In genomic region chr13:12029326-12029725, GRCm38 (mm10) we compare ENCODE assay signal across 23 mouse cellular contexts.
"Had no signal": no experiment of that assay in that cellular context is flagged by ENCODE, and none has a peak within 500 bp of the region (broad histone marks: within the 10 kb centered on the region; RNA-seq: fewer than 3 reads in every experiment).

No protein-coding gene starts in this region.

- H3K9ac ChIP-seq: limb, embryonic 12.5 days; limb, embryonic 15.5 days; liver, embryonic 14.5 days; liver, postnatal 0 days; lung, embryonic 14.5 days; midbrain, embryonic 12.5 days; midbrain, embryonic 15.5 days; neural tube, embryonic 12.5 days; neural tube, embryonic 15.5 days; stomach, embryonic 15.5 days had no signal

- H3K27ac ChIP-seq: left cerebral cortex, adult 2 months; limb, embryonic 12.5 days; limb, embryonic 15.5 days; liver, embryonic 14.5 days; macrophage; midbrain, embryonic 12.5 days; midbrain, embryonic 15.5 days; neural tube, embryonic 12.5 days; neural tube, embryonic 15.5 days; stomach, embryonic 15.5 days had no signal

- ATAC-seq: liver, postnatal 0 days; lung, postnatal 0 days; midbrain, embryonic 15.5 days had no signal

- H3K4me3 ChIP-seq: left cerebral cortex, adult 2 months; limb, embryonic 12.5 days; limb, embryonic 15.5 days; midbrain, embryonic 12.5 days; midbrain, embryonic 15.5 days; neural tube, embryonic 12.5 days; neural tube, embryonic 15.5 days; stomach, embryonic 15.5 days had no signal

- DNase-seq: kidney, adult 18-20 months; kidney, adult 9 months; kidney, postnatal 14 days; kidney, postnatal 4 days; left cerebral cortex, postnatal 4 days; liver, postnatal 0 days; lung, embryonic 14.5 days; right cerebral cortex, postnatal 25 days; spleen, adult 18-20 months; thymus, adult 18-20 months; thymus, postnatal 36 days had no signal

- H3K36me3 ChIP-seq: limb, embryonic 12.5 days; limb, embryonic 15.5 days; midbrain, embryonic 12.5 days; midbrain, embryonic 15.5 days; neural tube, embryonic 12.5 days; neural tube, embryonic 15.5 days; stomach, embryonic 15.5 days had no signal

- H3K4me2 ChIP-seq: limb, embryonic 12.5 days; limb, embryonic 15.5 days; liver, embryonic 11.5 days; lung, embryonic 14.5 days; midbrain, embryonic 12.5 days; midbrain, embryonic 15.5 days; neural tube, embryonic 12.5 days; neural tube, embryonic 15.5 days; stomach, embryonic 15.5 days had no signal

- H3K9me3 ChIP-seq: limb, embryonic 12.5 days; limb, embryonic 15.5 days; midbrain, embryonic 12.5 days; midbrain, embryonic 15.5 days; neural tube, embryonic 12.5 days; neural tube, embryonic 15.5 days; stomach, embryonic 15.5 days had no signal

- H3K27me3 ChIP-seq: limb, embryonic 12.5 days; limb, embryonic 15.5 days; midbrain, embryonic 12.5 days; midbrain, embryonic 15.5 days; neural tube, embryonic 12.5 days; neural tube, embryonic 15.5 days; stomach, embryonic 15.5 days had no signal

- H3K4me1 ChIP-seq: limb, embryonic 15.5 days; midbrain, embryonic 12.5 days; midbrain, embryonic 15.5 days; neural tube, embryonic 12.5 days; neural tube, embryonic 15.5 days; stomach, embryonic 15.5 days had no signal
